Mouse (Mus musculus) mature B cell (primary cell): ENCODE measurements around the gene Ghrhr.

Source experiments
- in situ Hi-C: fragments of 300-500 bp; cut with MboI; formaldehyde crosslinking; loops from 2 replicates; pipeline ENCODE4 v1.14.3; 2019

The Ghrhr gene

GRCm38 (mm10) chr6:55376076-55376475, at the start of gene Ghrhr:
Gene Ghrhr, plus strand, starts transcription at chr6:55376295.
- in situ Hi-C loops: no loop called here

- in situ Hi-C loops: no loop called here
Measured at GRCm38 (mm10) chr6:55326299-55326698, 49.8 kb upstream of the Ghrhr start.

GRCm38 (mm10) chr6:55327326-55327725, 48.8 kb upstream of the Ghrhr start:
- in situ Hi-C loops: no loop called here

- in situ Hi-C loops: no loop called here
Measured at GRCm38 (mm10) chr6:55328179-55328578, 47.9 kb upstream of the Ghrhr start.

- in situ Hi-C loops: no loop called here
Measured at GRCm38 (mm10) chr6:55331315-55331714, 44.8 kb upstream of the Ghrhr start.

GRCm38 (mm10) chr6:55332100-55332772, 43.9 kb upstream of the Ghrhr start:
- in situ Hi-C loops: no loop called here

- in situ Hi-C loops: no loop called here
Measured at GRCm38 (mm10) chr6:55332773-55333109, 43.4 kb upstream of the Ghrhr start.

GRCm38 (mm10) chr6:55335989-55336514, 40.0 kb upstream of the Ghrhr start, which contains the start of gene Aqp1:
Gene Aqp1, plus strand, starts transcription at chr6:55336432.
- in situ Hi-C loops: no loop called here

GRCm38 (mm10) chr6:55337242-55337641, 38.9 kb upstream of the Ghrhr start:
- in situ Hi-C loops: no loop called here

- in situ Hi-C loops: no loop called here
Measured at GRCm38 (mm10) chr6:55338077-55338476, 38.0 kb upstream of the Ghrhr start.

- in situ Hi-C loops: no loop called here
Measured at GRCm38 (mm10) chr6:55338934-55339825, 36.9 kb upstream of the Ghrhr start.

- in situ Hi-C loops: no loop called here
Measured at GRCm38 (mm10) chr6:55341688-55342087, 34.4 kb upstream of the Ghrhr start.

- in situ Hi-C loops: no loop called here
Measured at GRCm38 (mm10) chr6:55342328-55342727, 33.8 kb upstream of the Ghrhr start.

GRCm38 (mm10) chr6:55343446-55343845, 32.6 kb upstream of the Ghrhr start:
- in situ Hi-C loops: no loop called here

- in situ Hi-C loops: no loop called here
Measured at GRCm38 (mm10) chr6:55344291-55345016, 31.6 kb upstream of the Ghrhr start.

GRCm38 (mm10) chr6:55345264-55345663, 30.8 kb upstream of the Ghrhr start:
- in situ Hi-C loops: no loop called here

- in situ Hi-C loops: no loop called here
Measured at GRCm38 (mm10) chr6:55346491-55346890, 29.6 kb upstream of the Ghrhr start.

- in situ Hi-C loops: no loop called here
Measured at GRCm38 (mm10) chr6:55347711-55348571, 28.2 kb upstream of the Ghrhr start.

- in situ Hi-C loops: no loop called here
Measured at GRCm38 (mm10) chr6:55349231-55349630, 26.9 kb upstream of the Ghrhr start.

- in situ Hi-C loops: no loop called here
Measured at GRCm38 (mm10) chr6:55350383-55350952, 25.6 kb upstream of the Ghrhr start.

- in situ Hi-C loops: no loop called here
Measured at GRCm38 (mm10) chr6:55351712-55352111, 24.4 kb upstream of the Ghrhr start.
